Mouse (Mus musculus) layer of hippocampus, adult 6 months (tissue): Measurements from ENCODE around the gene Nedd4. TPM values are rescaled to one million over a fixed set of nuclear protein-coding genes. Genes with fewer than 3 reads are reported as not detected.

Experiments
- long read RNA-seq, 2 experiments: library from polyadenylated mRNA; unstranded; transcript quantifications; one replicate each; pipeline ENCODE4 v2.0.0; 2019 to 2020
- polyA plus RNA-seq: library from polyadenylated mRNA; unstranded; fragments of <200 nt; fragmentation: Nextera tagmentation; gene quantifications from 2 replicates; pipeline ENCODE4 v1.2.3, GENCODE M21; 2021

Nedd4 gene
- 144 and 166 TPM in 2 replicates for polyA plus RNA-seq
- long read RNA-seq, experiment 1, full-length matches to known transcripts, result 255 of 562 reads
- long read RNA-seq, experiment 1, partial matches to known transcripts, result 218 of 562 reads
- long read RNA-seq, experiment 1, other reads (novel, unspliced or antisense), result 89 of 562 reads
- long read RNA-seq, experiment 2, full-length matches to known transcripts, result 780 of 947 reads
- long read RNA-seq, experiment 2, partial matches to known transcripts, result 126 of 947 reads
- long read RNA-seq, experiment 2, other reads (novel, unspliced or antisense), result 41 of 947 reads

GRCm38 (mm10) chr9:72661895-72662661 lies at the start of gene Nedd4:
TSS of gene Nedd4 (plus strand) at chr9:72662346.

Other genes with a start within 250 kb of the Nedd4 start
- gene Mns1, start 224.3 kb upstream of the Nedd4 start, polyA plus RNA-seq, result 2.4 and 5.3 TPM in 2 replicates
- gene Tex9, start 170.1 kb upstream of the Nedd4 start, polyA plus RNA-seq, result 5.1 and 7.1 TPM in 2 replicates
- 1.9 and 2.5 TPM in 2 replicates for gene Rfx7, start 130.1 kb upstream of the Nedd4 start, polyA plus RNA-seq
- 0.65 and 0.78 TPM in 2 replicates for gene Prtg, start 144.5 kb downstream of the Nedd4 start, polyA plus RNA-seq